In the genomic region with DNA sequence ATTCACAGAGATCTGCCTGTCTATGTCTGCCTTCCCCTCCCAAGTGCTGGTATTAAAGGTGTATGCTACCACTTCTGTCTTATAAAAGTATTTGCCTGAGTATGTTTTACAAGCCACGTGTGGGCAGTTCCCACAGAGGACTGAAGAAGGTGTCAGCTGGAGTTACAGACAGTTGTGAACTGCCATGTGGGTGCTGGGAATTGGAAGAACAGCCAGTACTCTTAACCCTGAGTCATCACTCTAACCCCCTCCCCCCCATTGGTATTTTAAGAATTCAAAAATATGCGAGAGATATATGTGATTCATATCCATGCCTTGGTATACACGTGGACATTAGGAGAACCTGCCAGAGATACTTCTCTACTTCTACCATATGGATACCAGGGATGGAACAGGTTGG, we compare ENCODE assay signal across 27 mouse cellular contexts. TPM values are rescaled to one million over a fixed set of nuclear protein-coding genes. Genes with fewer than 3 reads are reported as not detected.
DNase-seq lines count a peak whose midpoint lies in the region; TF ChIP-seq lines count a peak whose summit lies in the region.
"Had no signal": no experiment of that assay in that cellular context is flagged by ENCODE, and none has a peak within 500 bp of the region (broad histone marks: within the 10 kb centered on the region; RNA-seq: fewer than 3 reads in every experiment).

No protein-coding gene starts in this region.

- peak overlapping the region; percentile 33 for H3K4me2 ChIP-seq in myocyte (ENCODE audit: low read depth)
- H3K4me2 ChIP-seq: embryonic facial prominence, embryonic 15.5 days; forebrain, embryonic 13.5 days; heart, embryonic 15.5 days; hindbrain, embryonic 13.5 days; limb, embryonic 15.5 days; liver, embryonic 13.5 days; neural tube, embryonic 13.5 days had no signal

- no peak for TF ChIP-seq CTCF in C2C12 (IDR thresholded peaks at IDR 0.05; ENCODE audit: control insufficient read depth, insufficient read depth, insufficient read length)

- peak; percentile 17 to 29 for DNase-seq in left cerebral cortex, adult 18-20 months (ENCODE audit: low spot score in 2 of 2)
- no peak for DNase-seq in left cerebral cortex, postnatal 10 days (ENCODE audit: extremely low spot score in 1 of 2, low spot score in 2 of 2)
- peak; percentile 29 to 41 for DNase-seq in right cerebral cortex, adult 2 months (ENCODE audit: low spot score in 2 of 2)
- DNase-seq in right cerebral cortex, postnatal 4 days: no peak
- no peak for DNase-seq in heart, postnatal 36 days
- DNase-seq: adrenal gland, adult 2 months; adrenal gland, postnatal 36 days; cerebellum, postnatal 14 days; heart, postnatal 4 days; kidney, adult 8-10 months; kidney, postnatal 10 days; layer of hippocampus, adult 9-11 months; liver, embryonic 13.5 days; lung, postnatal 14 days; thymus, adult 2 months; thymus, postnatal 36 days had no signal

- H3K79me3 ChIP-seq in C2C12 (ENCODE audit: low read depth): peaks cover 74% of the 10 kb centered on the region

- H3K27me3 ChIP-seq in C2C12 (ENCODE audit: control insufficient read depth, insufficient read depth, insufficient read length): no peaks in the 10 kb centered on the region
- no peaks in the 10 kb centered on the region for H3K27me3 ChIP-seq in myocyte (ENCODE audit: control insufficient read depth, insufficient read depth, insufficient read length)
- H3K27me3 ChIP-seq: embryonic facial prominence, embryonic 15.5 days; forebrain, embryonic 13.5 days; heart, embryonic 15.5 days; hindbrain, embryonic 13.5 days; limb, embryonic 15.5 days; liver, embryonic 13.5 days; neural tube, embryonic 13.5 days had no signal

- intact Hi-C loops in left cerebral cortex, postnatal 10 days (cut with DNase I): no loop called here
- intact Hi-C loops in heart, postnatal 36 days (cut with DNase I): no loop called here

- peaks cover 29% of the 10 kb centered on the region for H3K36me3 ChIP-seq in C2C12 (ENCODE audit: control insufficient read depth, insufficient read depth)
- H3K36me3 ChIP-seq in myocyte (ENCODE audit: control insufficient read depth, insufficient read depth): peaks cover 8% of the 10 kb centered on the region
- H3K36me3 ChIP-seq: embryonic facial prominence, embryonic 15.5 days had no signal

- H3K4me3 ChIP-seq in C2C12 (ENCODE audit: insufficient read depth, poor library complexity, severe bottlenecking) (no peak overlapping the region), myocyte (no peak overlapping the region)
- H3K4me3 ChIP-seq: embryonic facial prominence, embryonic 10.5 days; embryonic facial prominence, embryonic 15.5 days; forebrain, embryonic 13.5 days; heart, embryonic 15.5 days; hindbrain, embryonic 13.5 days; limb, embryonic 10.5 days; limb, embryonic 15.5 days; liver, embryonic 13.5 days; midbrain, embryonic 10.5 days; neural tube, embryonic 13.5 days had no signal

- no peak for TF ChIP-seq POLR2A in myocyte (IDR thresholded peaks at IDR 0.05; ENCODE audit: insufficient read length, low read depth)

- H3ac ChIP-seq in C2C12 (ENCODE audit: control insufficient read depth, insufficient read length, low read depth) (no peak overlapping the region), myocyte (ENCODE audit: control insufficient read depth, insufficient read length) (no peak overlapping the region)

- H3K79me2 ChIP-seq in C2C12 (ENCODE audit: control insufficient read depth, insufficient read depth) (peaks cover 98% of the 10 kb centered on the region), myocyte (ENCODE audit: control insufficient read depth, insufficient read depth) (peaks cover 95% of the 10 kb centered on the region)

TF ChIP-seq in C2C12, 6 proteins besides CTCF, POLR2A, EP300 and RAD21:
- no peak for TF ChIP-seq FOSL1 (IDR thresholded peaks at IDR 0.05; ENCODE audit: insufficient read depth, low read length, poor library complexity, severe bottlenecking)
- TF ChIP-seq MAX (IDR thresholded peaks at IDR 0.05): peak; percentile 76

TF ChIP-seq in myocyte, 11 proteins besides CTCF, POLR2A, EP300 and RAD21:
- TF ChIP-seq TCF12 (IDR thresholded peaks at IDR 0.05; ENCODE audit: insufficient read depth, poor library complexity, severe bottlenecking) (no peak), USF1 (IDR thresholded peaks at IDR 0.05; ENCODE audit: low read depth) (no peak)

RNA-seq across cellular contexts. Expression of gene Sec63, which starts 20.4 kb away (rescaled TPM):
- 10 to 100 TPM; 51.3 to 51.7 TPM for total RNA-seq in left cerebral cortex, adult 18-20 months (2021)
- 10 to 100 TPM; 32.0 to 36.6 TPM for total RNA-seq in left cerebral cortex, postnatal 10 days (2021)
- polyA plus RNA-seq in C2C12 (2012; fragmentation: generic; extraction: Trizol) (22.1 TPM), myocyte (2012; fragmentation: generic; extraction: Trizol) (22.7 TPM)
- 10 to 100 TPM; 26.6 to 31.7 TPM for total RNA-seq in heart, postnatal 36 days (2021)

Comparison
In these comparisons a context has a peak if more than half of its experiments do, and no peak if none do; other contexts are left out.
1. DNase-seq: peak in left cerebral cortex, adult 18-20 months (2 of 2) and right cerebral cortex, adult 2 months (2 of 2); none in left cerebral cortex, postnatal 10 days (0 of 2), right cerebral cortex, postnatal 4 days (single experiment) and heart, postnatal 36 days (0 of 2).